Mouse (Mus musculus) c-Kit-negative CD71-positive TER-119-positive erythroid progenitor cells, embryonic 14.5 days (primary cell): ENCODE results near the gene Rangrf.
A peak's percentile ranks its signal among the peaks of the same experiment; 100 is the strongest.
"Not testable (repeated sequence)": the region's sequence is repeated elsewhere in the genome, so short reads cannot be mapped to it uniquely, and the experiment has no call there.

Source experiments
- DNase-seq: peaks from one replicate; pipeline ENCODE4 v3.0.0-alpha.2; 2013; ENCODE audit warnings: low read depth, low spot score

Rangrf gene

DNA sequence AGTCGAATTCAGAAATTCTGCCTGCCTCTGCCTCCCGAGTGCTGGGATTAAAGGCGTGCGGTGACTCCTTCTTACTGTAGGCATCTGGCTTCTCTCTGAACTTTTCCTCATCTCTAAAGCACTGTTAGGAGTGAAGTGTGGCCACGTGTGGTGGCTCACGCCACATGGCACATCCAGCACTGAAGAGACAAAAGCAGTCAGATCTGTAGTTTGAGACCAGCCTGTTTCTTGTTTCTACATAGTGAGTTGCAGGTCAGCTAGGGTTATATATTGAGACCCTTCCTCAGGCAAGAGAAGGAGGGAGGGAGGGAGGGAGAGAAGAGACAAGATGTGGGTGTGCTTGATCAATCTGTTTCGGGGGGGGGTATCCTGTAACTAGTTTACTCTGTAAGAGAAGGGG is at the start of gene Rangrf:
TSS of gene Rangrf (minus strand) at position 101 of the 400 bp plus-strand sequence.
- no peak for DNase-seq

GRCm38 (mm10) chr11:69020691-69021090 is 45.7 kb upstream of the Rangrf start:
- DNase-seq: no peak

GRCm38 (mm10) chr11:69016755-69017154 is 41.8 kb upstream of the Rangrf start:
- DNase-seq: no peak

DNA sequence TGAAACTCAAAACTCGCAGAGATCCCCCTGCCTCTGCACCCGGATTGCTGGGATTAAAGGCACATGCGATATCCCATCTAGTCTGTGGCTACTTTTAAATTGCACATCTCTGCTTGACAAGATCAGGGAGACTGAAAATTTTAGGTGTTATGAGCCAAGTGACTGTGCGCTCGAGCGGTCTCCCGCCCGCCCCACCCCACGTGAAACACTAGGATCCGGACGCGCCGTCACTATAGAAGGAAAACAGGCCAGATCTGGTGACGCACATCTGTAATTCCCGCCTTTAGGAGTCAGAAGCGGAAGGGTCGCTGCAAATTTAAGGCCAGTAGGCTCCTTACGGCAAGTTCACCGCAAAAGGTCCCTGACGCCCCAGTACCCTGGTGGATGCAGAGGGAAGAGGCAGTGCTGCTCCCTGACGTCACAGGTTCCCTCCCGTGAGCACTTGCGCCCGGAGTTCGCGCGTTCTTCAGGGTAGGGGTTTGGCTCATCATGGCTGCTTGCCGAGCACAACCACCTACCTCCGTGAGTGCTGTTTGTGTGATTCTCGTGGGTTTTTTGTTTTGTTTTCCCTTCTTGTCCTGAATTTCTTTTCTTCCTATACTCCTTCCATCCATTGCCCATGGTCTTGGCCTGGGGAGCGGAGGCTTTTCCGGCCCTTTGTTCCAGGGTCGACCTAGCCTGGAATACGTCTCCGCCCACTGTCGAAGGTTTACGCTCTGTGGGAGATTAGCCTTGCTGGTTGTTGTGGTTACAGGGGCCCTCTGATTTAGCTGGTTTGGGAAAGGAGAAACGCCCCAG is 40.9 kb upstream of the Rangrf start, which contains the start of gene Ctc1:
TSS of gene Ctc1 (plus strand) at position 268 of the 798 bp plus-strand sequence.
- peak; percentile 81 for DNase-seq

GRCm38 (mm10) chr11:69012071-69012601 is 37.2 kb upstream of the Rangrf start:
- DNase-seq: peak; percentile 90

- DNase-seq: not testable (repeated sequence)
Observed at GRCm38 (mm10) chr11:69011445-69011844, 36.5 kb upstream of the Rangrf start.

GRCm38 (mm10) chr11:69010400-69011323 is 35.7 kb upstream of the Rangrf start:
- no peak for DNase-seq

DNA sequence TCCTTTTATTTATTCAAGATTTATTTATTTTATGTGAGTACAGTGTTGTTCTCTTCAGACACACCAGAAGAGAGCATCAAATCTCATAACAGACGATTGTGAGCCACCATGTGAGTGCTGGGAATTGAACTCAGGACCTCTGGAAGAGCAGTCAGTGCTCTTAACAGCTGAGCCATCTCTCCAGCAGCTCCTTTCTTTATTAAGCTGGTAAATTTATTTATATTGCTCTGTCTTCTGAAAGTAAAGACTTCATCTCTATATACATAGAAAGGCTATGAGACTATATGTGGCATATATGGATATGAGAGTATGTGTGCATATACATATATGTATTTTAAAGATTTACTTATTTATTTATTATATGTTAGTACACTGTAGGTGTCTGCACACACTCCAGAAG is 34.5 kb upstream of the Rangrf start:
- no peak for DNase-seq

DNA sequence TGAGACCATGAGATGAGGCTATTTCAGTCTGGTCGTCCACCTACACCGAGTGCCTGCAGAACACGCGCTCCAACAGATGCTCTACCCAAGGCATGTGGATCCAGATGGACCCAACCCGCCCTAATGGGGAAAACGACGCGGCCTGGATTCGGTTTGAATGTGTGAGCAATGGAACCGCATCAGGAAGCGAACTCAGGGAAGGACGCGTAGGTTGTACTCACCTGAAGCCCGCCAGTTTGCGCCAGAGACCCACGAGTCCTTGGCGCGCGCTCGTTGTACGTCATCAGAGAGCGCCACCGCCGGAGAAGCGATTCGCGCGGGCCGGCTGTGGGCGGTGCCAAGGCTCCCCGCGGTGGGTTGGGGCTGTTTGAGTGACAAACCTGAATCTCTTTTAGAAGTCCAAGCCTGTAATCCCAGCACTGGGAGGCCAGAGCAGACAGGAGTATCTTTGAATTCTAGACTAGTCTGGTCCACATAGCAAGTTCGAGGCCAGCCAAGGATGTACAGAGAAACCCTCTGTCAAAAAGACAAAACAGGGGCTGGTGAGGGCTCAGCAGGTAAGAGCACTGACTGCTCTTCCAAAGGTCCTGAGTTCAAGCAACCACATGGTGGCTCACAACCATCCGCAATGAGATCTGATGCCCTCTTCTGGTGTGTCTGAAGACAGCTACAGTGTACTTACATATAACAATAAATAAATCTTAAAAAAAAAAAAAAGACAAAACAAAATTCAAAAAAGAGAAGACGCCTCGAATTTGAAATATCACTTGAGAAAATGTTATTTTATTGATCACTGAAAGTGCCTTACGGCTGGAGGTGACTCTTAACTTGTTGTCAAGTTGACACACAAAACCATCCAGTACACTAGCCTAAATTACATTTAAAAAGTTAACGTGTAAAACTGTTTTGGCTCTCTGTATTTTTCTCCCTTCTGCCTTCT is 33.5 kb upstream of the Rangrf start, which contains the start of gene Pfas:
TSS of gene Pfas (minus strand) at position 279 of the 940 bp plus-strand sequence.
- DNase-seq: peak; percentile 85

GRCm38 (mm10) chr11:69006575-69006974 is 31.6 kb upstream of the Rangrf start:
- not testable (repeated sequence) for DNase-seq

DNA sequence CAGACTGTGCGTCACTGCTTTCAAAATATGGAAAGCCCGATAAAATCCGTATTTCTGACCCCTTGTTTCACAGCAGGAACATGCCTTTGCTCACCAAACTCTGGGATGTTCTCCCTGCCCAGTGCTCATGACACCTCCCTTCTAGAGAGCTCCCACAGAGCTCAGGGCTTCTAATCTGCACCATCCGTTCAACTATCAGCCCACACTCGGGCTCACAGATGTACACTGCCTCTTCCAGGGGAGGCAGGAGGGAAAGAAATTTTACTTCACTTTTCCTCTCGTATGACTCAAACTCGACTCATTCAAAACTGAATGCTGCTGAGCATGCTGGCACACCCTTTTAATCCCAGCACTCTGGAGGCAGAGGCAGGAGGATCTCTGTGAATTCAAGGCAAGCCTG is 30.2 kb upstream of the Rangrf start:
- no peak for DNase-seq

DNA sequence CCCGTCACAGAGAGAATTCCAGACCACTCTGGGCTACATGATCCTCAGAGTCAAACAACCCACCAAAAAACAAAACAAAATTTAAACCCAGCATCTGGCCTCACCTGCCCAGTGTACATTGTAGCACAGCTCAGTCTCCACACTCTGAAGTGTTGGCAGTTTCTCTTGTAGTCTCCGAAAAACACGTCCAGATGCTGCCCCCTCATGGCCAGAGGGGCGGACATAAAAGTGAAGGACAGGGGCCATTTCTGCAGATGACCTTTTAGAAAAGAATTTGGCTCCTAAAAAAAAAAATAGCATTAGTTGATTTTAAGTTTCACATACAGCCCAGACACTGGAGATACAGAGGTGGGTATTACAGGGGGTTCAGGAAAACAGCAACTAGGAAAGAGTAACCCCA is 28.6 kb upstream of the Rangrf start:
- DNase-seq: no peak

DNA sequence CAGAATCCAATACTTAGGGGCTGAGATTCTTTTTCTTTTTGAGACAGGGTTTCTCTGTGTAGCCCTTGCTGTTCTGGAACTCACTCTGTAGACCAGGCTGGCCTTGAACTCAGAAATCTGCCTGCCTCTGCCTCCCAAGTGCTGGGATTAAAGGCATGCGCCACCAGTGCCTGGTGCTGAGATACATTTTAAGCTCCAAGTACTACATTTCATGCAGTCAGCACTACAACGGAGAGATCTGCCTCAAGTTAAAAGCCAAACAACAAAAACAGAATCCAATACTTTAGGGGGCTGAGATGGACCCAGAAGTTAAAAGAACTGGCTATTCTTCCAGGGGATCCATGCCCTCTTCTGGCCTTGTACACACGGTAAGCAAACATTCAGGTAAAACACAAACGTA is 27.8 kb upstream of the Rangrf start:
- DNase-seq: not testable (repeated sequence)

DNA sequence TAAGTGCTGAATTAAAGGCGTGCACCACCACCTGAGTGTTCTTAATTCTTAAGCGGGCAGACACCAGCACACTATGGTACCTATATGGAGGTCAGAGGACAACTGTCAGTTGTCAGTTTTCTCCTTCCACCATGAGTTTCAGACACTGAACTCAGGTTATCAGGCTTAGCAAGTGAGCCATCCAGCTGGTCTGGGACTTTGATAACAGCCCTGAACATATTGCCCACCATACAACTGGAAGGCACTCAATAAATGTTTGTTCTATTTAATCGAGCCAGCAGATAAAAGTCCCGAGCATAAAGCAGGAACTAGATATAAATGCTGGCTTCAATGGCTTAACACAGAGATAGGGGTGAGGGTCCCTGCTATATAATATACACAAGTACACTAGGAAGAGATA is 22.1 kb upstream of the Rangrf start:
- DNase-seq: no peak

- no peak for DNase-seq
Observed at GRCm38 (mm10) chr11:68994377-68994776, 19.4 kb upstream of the Rangrf start.

- no peak for DNase-seq
Observed at GRCm38 (mm10) chr11:68993122-68993521, 18.1 kb upstream of the Rangrf start.

GRCm38 (mm10) chr11:68988341-68988740 is 13.4 kb upstream of the Rangrf start:
- no peak for DNase-seq

GRCm38 (mm10) chr11:68987365-68987882 is 12.4 kb upstream of the Rangrf start:
- no peak for DNase-seq

GRCm38 (mm10) chr11:68982639-68983369 is 7.8 kb upstream of the Rangrf start:
- DNase-seq: no peak

DNA sequence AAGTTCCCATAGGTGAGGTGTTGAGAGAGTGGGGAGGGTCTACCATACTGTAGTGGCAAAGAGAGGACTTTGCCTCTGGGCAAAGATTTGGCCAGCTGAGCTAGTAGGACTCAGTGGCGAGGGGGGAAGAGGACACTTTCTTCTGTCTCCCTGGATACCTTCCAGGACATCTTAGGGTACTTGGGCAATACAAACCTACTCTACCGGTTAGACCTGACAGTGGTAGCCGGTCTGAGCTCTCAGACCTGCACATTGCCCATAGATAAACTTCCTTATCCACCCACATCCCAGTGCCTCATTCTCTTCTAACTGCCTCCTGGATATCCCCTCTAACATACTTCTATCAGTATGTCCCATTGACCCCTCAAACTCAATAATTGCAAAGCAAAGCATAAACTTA is 5.9 kb upstream of the Rangrf start:
- DNase-seq: no peak
